Mouse (Mus musculus): ENCODE results near the gene Golga7b.

Gene Golga7b

DNA sequence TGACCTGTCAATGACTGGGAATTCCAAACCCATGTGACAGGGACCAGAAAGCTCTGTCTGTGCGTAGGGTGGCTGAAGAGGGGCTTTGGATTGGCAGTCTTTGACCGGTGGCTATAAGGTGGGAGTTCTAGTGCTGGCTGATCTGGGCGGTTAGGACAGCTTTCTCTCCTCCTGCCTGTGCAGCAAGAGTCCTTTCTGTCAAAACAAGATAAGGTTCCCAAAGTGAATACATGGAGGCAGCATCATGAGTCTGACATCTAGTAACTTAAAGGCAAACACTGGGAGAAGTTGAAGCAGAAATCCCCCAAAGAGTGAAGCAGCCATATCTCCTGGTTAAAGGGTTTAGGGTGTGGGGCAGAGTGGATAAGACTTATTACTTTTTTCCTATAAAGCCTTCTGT, at the start of gene Golga7b:
Golga7b (plus strand) TSS at position 56 of the 400 bp plus-strand sequence.
- DNase-seq (ENCODE audit: low read depth, low spot score) = no peak

- DNase-seq (ENCODE audit: low read depth, low spot score) = no peak
Observed at GRCm38 (mm10) chr19:42198026-42198425, 49.3 kb upstream of the Golga7b start.

GRCm38 (mm10) chr19:42201696-42202381, 45.5 kb upstream of the Golga7b start, which contains the start of gene Sfrp5:
Sfrp5 (minus strand) TSS chr19:42202252.
- DNase-seq (ENCODE audit: low read depth, low spot score) = no peak

GRCm38 (mm10) chr19:42202467-42202866, 44.9 kb upstream of the Golga7b start:
- no peak for DNase-seq (ENCODE audit: low read depth, low spot score)

DNA sequence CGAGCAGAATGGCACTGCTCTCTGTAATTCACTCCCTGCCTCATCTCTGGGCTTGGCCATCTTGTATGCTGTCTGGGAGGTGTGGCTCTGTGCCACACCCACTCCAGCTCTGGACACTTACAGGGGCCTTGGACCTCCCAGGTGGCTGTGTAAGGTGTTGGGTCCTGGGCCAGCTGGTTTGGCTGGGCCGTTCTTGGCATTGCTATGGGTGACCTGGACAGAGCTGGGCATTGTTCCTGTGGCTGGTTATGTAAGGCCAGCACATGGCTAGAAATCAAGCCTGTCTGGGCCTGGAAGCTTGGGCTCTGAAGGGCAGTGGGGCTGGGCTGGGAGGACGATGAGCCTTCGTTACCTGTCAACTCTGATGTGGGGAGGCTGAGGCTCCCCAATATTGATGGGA, 43.1 kb upstream of the Golga7b start:
- no peak for DNase-seq (ENCODE audit: low read depth, low spot score)

GRCm38 (mm10) chr19:42205201-42205600, 42.2 kb upstream of the Golga7b start:
- DNase-seq (ENCODE audit: low read depth, low spot score) = no peak

DNA sequence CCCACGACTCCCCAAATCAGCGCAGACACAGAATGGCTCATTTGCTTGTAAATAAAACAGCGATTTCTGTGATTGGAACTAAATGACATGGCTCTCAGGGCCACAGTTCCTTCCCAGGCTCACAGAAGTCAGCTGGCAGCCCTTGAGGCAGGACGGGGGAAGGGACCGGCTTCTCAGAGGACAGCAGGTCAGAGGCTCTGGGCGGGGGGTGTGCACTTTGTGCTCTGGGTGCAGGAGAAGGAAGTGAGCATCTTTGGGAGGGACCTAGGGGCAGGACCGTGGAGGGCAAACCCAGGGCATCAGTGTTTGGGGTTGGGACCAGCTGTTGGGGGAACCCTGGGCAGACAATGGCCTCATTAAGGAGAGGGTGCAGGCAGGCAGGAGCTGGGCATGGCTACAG, 37.9 kb upstream of the Golga7b start:
- DNase-seq (ENCODE audit: low read depth, low spot score) = no peak

DNA sequence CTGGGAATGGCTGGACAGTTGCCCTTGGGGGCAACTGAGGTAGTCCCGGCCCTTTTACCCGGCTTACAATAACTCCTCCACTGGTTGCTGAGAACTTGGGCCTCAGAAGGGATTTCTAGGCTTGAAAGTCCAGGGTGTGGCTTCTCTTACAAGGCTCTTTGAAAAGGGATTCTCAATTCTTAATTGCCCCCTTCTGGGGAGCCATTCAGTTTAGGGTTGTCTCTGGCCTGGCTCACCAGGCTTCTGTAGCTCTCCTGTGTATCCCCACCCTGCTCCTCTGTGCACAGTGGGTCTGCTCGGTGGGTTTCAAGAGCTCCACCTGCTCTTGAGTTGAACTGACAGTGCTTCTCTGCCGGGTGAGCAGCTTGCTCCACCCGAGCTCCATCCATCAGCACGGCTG, 37.4 kb upstream of the Golga7b start:
- DNase-seq (ENCODE audit: low read depth, low spot score) = no peak

DNA sequence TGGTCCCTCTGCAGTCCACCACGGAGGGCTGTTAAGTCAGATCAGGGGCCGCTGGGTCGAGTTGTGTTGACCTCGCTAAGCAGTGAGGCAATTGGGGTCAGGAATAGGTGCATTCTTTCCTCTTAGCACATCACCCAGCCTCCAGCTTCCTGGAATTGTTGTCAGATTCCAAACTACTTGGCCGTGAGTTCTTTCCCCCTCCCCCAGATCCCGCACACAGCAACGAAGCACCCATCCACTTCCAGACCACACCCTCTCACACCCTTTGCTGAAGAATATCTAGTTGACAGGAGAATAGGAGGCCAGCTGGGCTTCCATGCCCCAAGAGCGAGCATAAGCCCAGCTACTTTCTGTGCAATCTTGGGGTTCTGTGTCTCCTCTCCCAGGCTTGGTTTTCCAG, 35.4 kb upstream of the Golga7b start:
- DNase-seq (ENCODE audit: low read depth, low spot score) = no peak

- no peak for DNase-seq (ENCODE audit: low read depth, low spot score)
Observed at GRCm38 (mm10) chr19:42214601-42215000, 32.8 kb upstream of the Golga7b start.

GRCm38 (mm10) chr19:42216699-42217373, 30.5 kb upstream of the Golga7b start:
- no peak for DNase-seq (ENCODE audit: low read depth, low spot score)

DNA sequence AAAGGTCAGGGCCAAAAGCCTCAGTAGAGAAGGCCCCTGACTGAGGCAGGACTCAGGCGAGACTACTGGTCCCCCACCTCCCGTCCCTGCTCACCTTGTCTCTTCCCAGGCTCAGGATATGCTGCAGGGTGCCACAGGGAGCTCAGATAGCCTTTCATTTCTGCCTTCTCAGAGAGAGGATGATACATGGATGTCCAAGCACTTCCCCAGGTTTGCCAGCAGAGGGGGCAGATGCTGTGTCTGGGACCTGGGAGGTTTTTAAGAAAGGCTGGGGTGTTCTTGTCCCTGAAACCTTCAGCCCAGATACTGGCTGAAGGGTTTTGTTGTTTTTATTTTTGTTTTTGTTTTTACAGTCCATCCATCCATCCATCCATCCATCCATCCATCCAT, 30.0 kb upstream of the Golga7b start:
- DNase-seq (ENCODE audit: low read depth, low spot score) = no peak

GRCm38 (mm10) chr19:42226451-42226850, 20.9 kb upstream of the Golga7b start:
- DNase-seq (ENCODE audit: low read depth, low spot score) = no peak

DNA sequence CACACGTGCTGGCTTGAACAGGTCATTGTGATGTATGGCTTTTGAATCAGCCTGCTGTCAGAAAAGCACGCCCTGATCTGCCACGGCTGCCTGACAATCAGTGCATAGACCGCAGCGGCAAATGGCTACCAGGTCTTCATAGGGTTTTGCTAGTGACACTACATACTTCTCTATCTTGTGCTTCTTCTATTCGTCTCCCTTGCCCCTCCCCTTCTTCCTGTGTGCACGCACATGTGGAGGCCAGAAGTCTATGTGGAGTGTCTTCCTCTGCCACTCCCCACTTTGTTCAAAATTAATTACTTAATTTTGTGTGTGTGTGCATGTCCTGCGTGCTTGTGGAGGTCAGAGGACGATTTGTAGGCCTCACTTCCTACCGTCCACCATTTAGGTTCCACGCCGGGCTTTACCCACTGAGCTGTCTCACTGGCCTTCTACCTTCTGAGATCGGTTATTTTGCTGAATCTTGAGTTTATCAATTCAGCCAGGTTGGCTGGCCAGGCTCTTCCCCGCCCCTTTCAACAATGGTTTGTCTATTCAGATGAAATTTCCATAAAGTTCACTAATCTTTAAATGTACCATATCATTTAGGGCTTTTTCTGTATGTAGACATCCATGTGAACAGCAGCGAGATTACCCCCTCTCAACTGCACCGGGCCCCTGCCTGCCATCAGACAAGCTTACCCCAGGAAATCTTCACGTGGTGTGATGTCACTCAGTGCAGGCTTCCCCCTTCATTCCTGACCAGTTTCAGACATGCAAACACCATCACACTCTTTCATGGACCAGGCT, 17.7 kb upstream of the Golga7b start:
- no peak for DNase-seq (ENCODE audit: low read depth, low spot score)

DNA sequence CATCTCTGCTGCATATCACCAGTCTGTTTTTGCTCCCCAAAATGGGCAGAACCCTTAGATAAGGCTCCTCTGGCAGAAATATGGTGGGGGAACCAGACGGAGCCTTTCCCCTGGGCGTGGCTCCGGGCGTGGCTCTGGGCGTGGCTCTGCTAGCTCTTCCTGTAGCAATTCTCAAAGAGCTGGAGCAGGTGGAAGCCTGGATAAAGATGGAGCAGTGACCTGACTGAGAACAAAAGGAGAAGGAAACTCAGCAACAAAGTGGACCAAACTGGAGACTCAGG, 17.1 kb upstream of the Golga7b start:
- no peak for DNase-seq (ENCODE audit: low read depth, low spot score)

DNA sequence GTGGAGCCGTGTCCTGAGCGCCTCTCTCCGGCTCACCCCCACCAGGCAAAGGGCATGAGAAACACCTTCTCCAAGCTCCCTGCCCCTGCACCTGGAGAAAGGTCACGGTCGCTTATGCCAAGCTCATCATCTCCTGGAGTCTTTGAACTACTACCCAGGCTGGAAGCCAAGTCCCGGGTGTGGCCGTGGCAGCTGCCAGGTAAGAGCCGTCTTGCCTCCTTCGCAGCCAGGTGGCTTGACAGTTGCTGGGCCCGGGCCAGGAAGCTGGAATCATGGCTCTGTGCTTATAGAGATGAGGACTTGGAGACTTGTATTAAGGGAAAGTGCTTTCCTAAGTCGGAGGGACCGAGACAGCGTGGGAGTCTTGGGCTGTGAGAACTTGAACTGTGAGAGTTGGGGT, 16.4 kb upstream of the Golga7b start:
- DNase-seq (ENCODE audit: low read depth, low spot score) = no peak

GRCm38 (mm10) chr19:42237602-42238340, 9.6 kb upstream of the Golga7b start:
- DNase-seq (ENCODE audit: low read depth, low spot score) = no peak

- DNase-seq (ENCODE audit: low read depth, low spot score) = no peak
Observed at GRCm38 (mm10) chr19:42238341-42238715, 9.0 kb upstream of the Golga7b start.

- DNase-seq (ENCODE audit: low read depth, low spot score) = no peak
Observed at GRCm38 (mm10) chr19:42240881-42241280, 6.5 kb upstream of the Golga7b start.

GRCm38 (mm10) chr19:42243401-42243800, 4.0 kb upstream of the Golga7b start:
- no peak for DNase-seq (ENCODE audit: low read depth, low spot score)

DNA sequence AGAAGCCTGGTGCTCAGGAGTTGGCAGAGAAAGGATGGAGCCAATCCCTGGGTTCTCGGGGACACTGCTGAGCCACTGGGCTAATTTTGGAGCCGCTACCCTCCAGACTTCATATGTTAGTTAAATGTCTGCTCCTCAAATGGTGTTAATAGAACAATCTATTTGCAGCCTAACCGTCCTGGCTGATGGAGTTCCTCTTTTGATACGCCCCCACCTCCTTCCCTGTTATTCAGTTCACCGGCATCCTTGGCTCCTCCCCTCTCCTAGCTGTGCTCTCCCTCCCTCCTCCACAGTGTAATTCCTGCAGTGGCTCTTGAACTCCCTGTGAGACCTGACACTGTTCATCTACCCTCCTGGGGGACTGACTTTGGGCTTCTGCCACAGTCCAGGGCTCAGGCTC, 748 bp upstream of the Golga7b start:
- DNase-seq (ENCODE audit: low read depth, low spot score) = no peak

All from embryo, embryonic 11.5 days (tissue).